Mouse (Mus musculus): ENCODE data around the gene Gsto2.
A peak's percentile ranks its signal among the peaks of the same experiment; 100 is the strongest.
"Not testable (repeated sequence)": the region's sequence is repeated elsewhere in the genome, so short reads cannot be mapped to it uniquely, and the experiment has no call there.

The Gsto2 gene

DNA sequence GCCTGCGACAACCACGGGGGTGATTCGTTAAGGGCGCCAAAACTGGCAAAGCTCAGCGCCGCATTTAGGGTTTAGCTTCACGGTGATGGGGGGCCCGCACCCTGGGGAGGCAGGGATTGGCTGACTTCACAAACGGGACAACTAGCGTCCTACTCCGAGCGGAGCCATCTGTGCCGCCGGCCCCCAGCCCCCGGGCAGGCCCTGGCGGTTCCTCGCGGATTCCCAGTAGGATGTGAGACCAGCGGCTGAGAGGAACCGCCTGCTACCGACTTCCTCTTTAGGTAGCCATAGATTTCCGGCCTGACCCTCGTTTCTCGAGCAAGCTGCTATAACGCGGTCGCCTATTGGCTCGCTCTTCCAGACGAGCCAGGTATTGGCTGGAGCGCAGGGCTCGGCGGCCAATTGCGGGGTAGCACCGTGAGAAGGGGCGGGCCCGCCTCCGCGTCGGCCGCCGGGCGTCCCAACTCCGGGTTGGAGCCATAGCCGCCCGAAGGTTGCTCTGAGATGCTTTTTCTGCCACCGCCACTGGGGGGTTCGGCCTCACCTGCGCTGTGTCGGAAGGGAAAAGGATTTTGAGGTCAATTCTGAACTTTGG, at the start of gene Gsto2:
Gene Gsto2 (plus strand): TSS at position 182 of the 595 bp plus-strand sequence.
- peak; percentile 92 to 94 for DNase-seq (ENCODE audit: low spot score in 2 of 2)

- DNase-seq (ENCODE audit: low spot score in 2 of 2) = no peak
Observed at GRCm38 (mm10) chr19:47817692-47818091, 47.6 kb upstream of the Gsto2 start.

GRCm38 (mm10) chr19:47820832-47821493, 44.4 kb upstream of the Gsto2 start:
- peak; percentile 49 to 57 for DNase-seq (ENCODE audit: low spot score in 2 of 2)

- DNase-seq (ENCODE audit: low spot score in 2 of 2) = no peak
Observed at GRCm38 (mm10) chr19:47821494-47821872, 43.9 kb upstream of the Gsto2 start.

- no peak for DNase-seq (ENCODE audit: low spot score in 2 of 2)
Observed at GRCm38 (mm10) chr19:47822143-47822796, 43.1 kb upstream of the Gsto2 start.

GRCm38 (mm10) chr19:47824026-47824425, 41.3 kb upstream of the Gsto2 start:
- no peak for DNase-seq (ENCODE audit: low spot score in 2 of 2)

- DNase-seq (ENCODE audit: low spot score in 2 of 2) = no peak
Observed at GRCm38 (mm10) chr19:47829913-47830450, 35.4 kb upstream of the Gsto2 start.

- no peak for DNase-seq (ENCODE audit: low spot score in 2 of 2)
Observed at GRCm38 (mm10) chr19:47831111-47831510, 34.2 kb upstream of the Gsto2 start.

GRCm38 (mm10) chr19:47832316-47832715, 33.0 kb upstream of the Gsto2 start:
- DNase-seq (ENCODE audit: low spot score in 2 of 2) = no peak

DNA sequence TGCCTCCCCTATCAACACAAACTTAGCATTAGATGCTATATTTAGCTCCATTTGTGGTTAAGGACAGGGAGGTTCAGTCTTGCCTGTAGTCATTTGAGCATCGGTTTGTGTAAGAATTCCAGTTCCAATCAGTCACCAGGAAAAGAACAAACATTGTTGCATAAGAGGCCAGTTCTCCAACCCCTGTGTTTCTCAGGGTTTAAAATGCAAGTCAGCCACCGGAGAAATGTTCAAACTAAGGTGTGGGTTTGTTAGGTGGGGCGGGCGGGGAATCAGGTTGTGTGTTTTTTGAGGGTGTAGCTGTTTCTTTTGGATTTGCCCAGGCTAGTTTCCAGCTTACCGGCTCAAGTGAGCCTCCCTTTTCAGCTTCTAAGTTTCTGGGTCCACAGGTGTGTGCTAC, 30.7 kb upstream of the Gsto2 start:
- DNase-seq (ENCODE audit: low spot score in 2 of 2) = no peak

- no peak for DNase-seq (ENCODE audit: low spot score in 2 of 2)
Observed at GRCm38 (mm10) chr19:47835776-47836175, 29.6 kb upstream of the Gsto2 start.

GRCm38 (mm10) chr19:47836701-47837526, 28.4 kb upstream of the Gsto2 start:
- DNase-seq (ENCODE audit: low spot score in 2 of 2) = peak; percentile 28 to 51

GRCm38 (mm10) chr19:47837527-47837901, 27.8 kb upstream of the Gsto2 start:
- DNase-seq (ENCODE audit: low spot score in 2 of 2) = no peak

DNA sequence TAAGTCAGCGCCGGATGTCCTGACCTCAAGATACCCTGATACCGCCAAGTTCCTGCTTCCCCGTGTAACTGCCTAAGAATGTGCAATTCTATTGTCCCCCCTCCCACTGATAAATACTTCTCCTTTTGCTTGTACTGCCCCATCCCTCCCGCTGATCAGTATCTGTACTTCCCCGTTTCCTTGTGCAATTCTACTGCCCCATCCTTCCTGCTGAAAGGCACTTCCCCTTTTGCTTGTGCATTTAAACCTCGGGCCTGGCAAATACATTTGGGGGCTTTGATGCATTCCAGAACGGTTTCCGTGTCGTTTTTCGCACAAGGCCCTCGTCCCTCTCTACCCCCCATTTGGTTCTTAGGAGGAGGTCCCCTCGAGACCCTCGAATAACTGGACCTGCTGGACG, 24.1 kb upstream of the Gsto2 start:
- DNase-seq (ENCODE audit: low spot score in 2 of 2) = not testable (repeated sequence)

DNA sequence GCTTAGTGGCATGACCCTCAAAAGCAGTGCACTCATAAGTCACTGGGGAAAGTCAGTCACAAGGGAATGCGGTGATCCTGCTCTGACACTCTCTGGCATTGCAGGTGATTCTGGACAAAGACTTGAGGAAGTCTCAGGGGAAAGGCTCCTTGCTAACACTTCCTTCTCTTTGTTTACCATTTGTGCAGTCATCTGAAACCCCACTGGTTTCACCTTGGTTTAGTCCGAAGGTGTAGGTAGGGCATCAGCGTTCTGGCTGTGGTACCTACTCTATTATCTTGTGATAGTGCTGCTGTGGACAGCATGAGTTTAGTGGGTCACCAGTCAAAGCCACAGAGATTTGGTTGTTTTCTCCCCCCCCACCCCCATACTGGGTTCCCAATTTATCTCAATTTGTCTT, 15.6 kb upstream of the Gsto2 start:
- DNase-seq (ENCODE audit: low spot score in 2 of 2) = no peak

GRCm38 (mm10) chr19:47852131-47852530, 13.2 kb upstream of the Gsto2 start:
- DNase-seq (ENCODE audit: low spot score in 2 of 2) = not testable (repeated sequence)

DNA sequence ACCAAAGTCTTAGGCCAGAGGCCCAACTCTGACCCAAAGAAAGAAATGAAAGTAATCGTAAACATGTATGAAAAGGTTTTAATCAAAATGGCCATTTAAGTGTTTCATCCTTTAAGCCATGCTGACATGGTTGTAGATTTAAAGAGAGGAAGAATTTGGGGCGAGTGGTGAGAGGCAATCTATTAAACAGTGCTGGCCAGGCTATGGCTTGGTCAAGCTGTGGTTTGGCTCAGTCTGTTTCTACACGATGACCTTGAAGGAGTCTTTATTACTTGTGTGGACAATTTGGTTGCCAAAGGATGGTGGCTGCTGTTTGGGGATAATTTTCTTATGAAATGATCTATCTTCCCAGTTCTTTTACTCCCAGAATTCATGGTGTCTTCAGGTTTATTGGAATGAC, 12.3 kb upstream of the Gsto2 start:
- DNase-seq (ENCODE audit: low spot score in 2 of 2) = no peak

GRCm38 (mm10) chr19:47853951-47854795, 11.2 kb upstream of the Gsto2 start:
- no peak for DNase-seq (ENCODE audit: low spot score in 2 of 2)

DNA sequence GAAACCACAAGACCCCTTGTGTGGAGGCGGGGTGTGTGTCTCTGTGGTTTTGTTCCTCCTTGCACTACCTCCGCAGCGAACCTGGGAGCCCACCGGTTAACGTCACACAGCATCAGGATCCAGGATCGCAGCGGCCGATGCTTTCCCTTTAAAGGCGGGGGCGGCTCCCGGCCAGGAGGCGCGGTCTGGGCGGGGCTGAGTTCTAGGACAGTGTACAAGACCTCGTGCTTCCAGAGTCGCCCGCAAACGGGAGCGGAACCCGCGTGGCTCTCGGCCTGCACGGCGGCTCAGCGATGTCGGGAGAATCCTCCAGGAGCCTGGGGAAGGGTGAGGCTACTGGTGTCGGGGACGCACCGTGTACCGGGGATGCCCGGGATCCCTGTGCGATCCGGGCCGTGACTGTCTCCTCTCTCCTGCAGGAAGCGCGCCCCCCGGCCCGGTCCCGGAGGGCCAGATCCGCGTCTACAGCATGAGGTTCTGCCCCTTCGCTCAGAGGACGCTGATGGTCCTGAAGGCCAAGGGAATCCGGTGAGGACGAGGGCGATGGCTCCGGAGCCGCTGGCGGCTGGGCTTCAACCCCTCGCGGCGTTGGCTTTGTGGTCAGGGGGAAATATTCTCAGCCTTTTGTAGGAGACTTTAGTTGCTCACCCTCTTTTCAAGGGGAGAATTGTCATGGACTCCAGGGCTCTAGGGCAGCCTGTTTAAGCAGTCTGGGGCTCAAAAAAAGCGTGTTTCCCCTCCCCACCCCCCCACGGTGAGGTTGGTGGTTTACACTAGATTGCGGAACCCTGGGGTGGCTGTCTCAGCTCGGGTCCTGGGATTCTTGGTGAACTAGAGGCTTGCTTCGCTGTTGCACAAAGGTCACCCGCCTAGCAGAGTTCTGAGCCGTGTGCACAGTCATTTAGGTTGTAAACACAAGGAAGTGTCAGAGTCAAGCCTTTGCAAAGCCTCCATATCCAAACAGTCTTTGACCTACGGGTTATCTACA, 10.2 kb upstream of the Gsto2 start, which contains the start of gene Gsto1:
Gene Gsto1 (plus strand): TSS at position 175 of the 988 bp plus-strand sequence.
- peak; percentile 87 to 88 for DNase-seq (ENCODE audit: low spot score in 2 of 2)
